Mouse (Mus musculus) liver, embryonic 16.5 days (tissue): ENCODE data around the gene Gse1. TPM values are rescaled to one million over a fixed set of nuclear protein-coding genes. Genes with fewer than 3 reads are reported as not detected.

Experiments
- ATAC-seq: fragments of 200-750 bp; cut with Nextera tagmentation; 2 replicates; pipeline ENCODE4 v1.8.0; 2017; ENCODE audit warnings: low read depth, mild to moderate bottlenecking, moderate number of reproducible peaks, moderate library complexity
- H3K27ac ChIP-seq: fragments of 300-500 bp; sonication (generic); 2 replicates; pipeline ENCODE4 v1.5.1; 2014; ENCODE audit warnings: mild to moderate bottlenecking, low read length
- H3K27me3 ChIP-seq: fragments of 300-500 bp; sonication (generic); 2 replicates; pipeline ENCODE4 v1.6.1; 2014; ENCODE audit warnings: low read depth, low read length, mixed read lengths; ENCODE audit not compliant: control insufficient read depth, insufficient read depth
- H3K36me3 ChIP-seq: fragments of 300-500 bp; sonication (generic); 2 replicates; pipeline ENCODE4 v1.6.1; 2014; ENCODE audit warnings: mild to moderate bottlenecking; ENCODE audit not compliant: control insufficient read depth, insufficient read depth
- H3K4me1 ChIP-seq: fragments of 300-500 bp; sonication (generic); 2 replicates; pipeline ENCODE4 v1.6.1; 2014; ENCODE audit warnings: low read depth, low read length, mixed read lengths; ENCODE audit not compliant: control insufficient read depth
- H3K4me2 ChIP-seq: fragments of 300-500 bp; sonication (generic); 2 replicates; pipeline ENCODE4 v1.6.1; 2014; ENCODE audit warnings: low read depth, low read length, mixed read lengths
- H3K4me3 ChIP-seq: fragments of 300-500 bp; sonication (generic); 2 replicates; pipeline ENCODE4 v1.5.1; 2014; ENCODE audit warnings: low read depth, mild to moderate bottlenecking, low read length
- H3K9ac ChIP-seq: fragments of 300-500 bp; sonication (generic); 2 replicates; pipeline ENCODE4 v1.6.1; 2014; ENCODE audit warnings: low read depth, low read length
- H3K9me3 ChIP-seq: fragments of 300-500 bp; sonication (generic); replicated peaks from 2 replicates; pipeline ENCODE4 v1.6.1; 2016; ENCODE audit warnings: low read length; ENCODE audit not compliant: control insufficient read depth
- WGBS: fragments of 180-500 bp; shearing (Covaris S2); extraction: QIAGEN DNeasy Blood & Tissue Kit; methylation state at CpG from one replicate; pipeline ENCODE4 v1.1.7; 2014; ENCODE audit not compliant: insufficient replicate concordance; 5-methylcytosine and 5-hydroxymethylcytosine counted together
- polyA plus RNA-seq: library from polyadenylated mRNA; unstranded; fragments of >200 nt; fragmentation: Nextera tagmentation; extraction: Ambion mirVana; gene quantifications from 2 replicates; pipeline ENCODE4 v1.2.1, GENCODE M21; 2015

The Gse1 gene
- polyA plus RNA-seq, 1 experiment from 2014 or later: 9.5 TPM

- H3K27ac ChIP-seq: no peak overlapping the region
- no peak overlapping the region for H3K9ac ChIP-seq
- ATAC-seq: no peak
- peaks cover 6% of the 10 kb centered on the region for H3K4me1 ChIP-seq
- no peak overlapping the region for H3K4me2 ChIP-seq
- no peaks in the 10 kb centered on the region for H3K36me3 ChIP-seq
- H3K4me3 ChIP-seq: no peak overlapping the region
- WGBS: 67% methylated on average over 5 of the region's 5 CpGs
- H3K27me3 ChIP-seq: no peaks in the 10 kb centered on the region
- no peaks in the 10 kb centered on the region for H3K9me3 ChIP-seq
These were observed 86.7 kb downstream of the Gse1 start for GRCm38 (mm10) chr8:120314932-120315331.

- no peak for ATAC-seq
- no peaks in the 10 kb centered on the region for H3K36me3 ChIP-seq
- H3K9me3 ChIP-seq: no peaks in the 10 kb centered on the region
- H3K4me1 ChIP-seq: peaks cover 6% of the 10 kb centered on the region
- H3K4me2 ChIP-seq: no peak overlapping the region
- H3K9ac ChIP-seq: no peak overlapping the region
- WGBS: 67% methylated on average over 4 of the region's 4 CpGs
- no peak overlapping the region for H3K27ac ChIP-seq
- H3K27me3 ChIP-seq: no peaks in the 10 kb centered on the region
- no peak overlapping the region for H3K4me3 ChIP-seq
These were observed 87.4 kb downstream of the Gse1 start for GRCm38 (mm10) chr8:120315644-120316043.

- Histone ChIP-seq H3K4me1 (peaks cover 6% of the 10 kb centered on the region), H3K27ac (no peak overlapping the region), H3K4me2 (no peak overlapping the region), H3K4me3 (no peak overlapping the region), H3K27me3 (no peaks in the 10 kb centered on the region), H3K36me3 (no peaks in the 10 kb centered on the region), H3K9me3 (no peaks in the 10 kb centered on the region), H3K9ac (no peak overlapping the region)
- WGBS: 70% methylated on average over 7 of the region's 7 CpGs
- no peak for ATAC-seq
These were observed 88.5 kb downstream of the Gse1 start for GRCm38 (mm10) chr8:120316707-120317106.

DNA sequence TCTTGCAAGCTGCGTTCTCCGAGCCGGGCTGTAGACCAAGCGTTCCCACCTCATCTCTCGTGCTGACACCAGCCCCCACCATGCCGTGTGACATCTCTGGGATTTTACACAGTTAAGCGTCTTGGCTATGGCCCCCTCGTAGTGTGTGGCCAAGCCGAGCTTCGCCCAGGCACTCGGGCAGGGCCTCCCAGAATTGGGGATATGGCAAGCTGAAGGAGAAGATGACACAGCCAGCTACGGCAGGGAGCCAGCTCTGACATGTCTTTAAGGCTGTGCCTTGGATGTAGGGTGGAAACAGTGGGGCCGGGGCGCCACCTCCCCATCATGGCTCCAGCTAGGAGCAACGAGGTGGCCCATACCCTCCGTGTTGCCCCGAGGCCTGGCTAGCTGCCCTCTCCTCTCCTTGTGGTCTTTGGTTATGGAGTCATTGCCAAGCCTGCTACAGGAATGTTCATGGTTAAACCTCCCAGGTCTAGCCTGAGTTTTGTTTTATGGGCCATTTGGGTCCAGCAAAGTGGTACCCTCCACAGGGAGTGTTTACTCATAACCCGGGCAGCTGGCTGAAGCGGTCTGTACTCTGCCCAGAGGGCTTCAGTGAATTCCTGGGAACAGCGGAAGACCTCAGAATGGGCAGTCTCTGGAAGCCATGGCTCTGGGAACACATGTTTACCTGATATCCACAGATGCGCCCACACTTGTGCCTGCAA is 89.0 kb downstream of the Gse1 start:
- Histone ChIP-seq H3K27ac (no peak overlapping the region), H3K9ac (no peak overlapping the region), H3K4me3 (no peak overlapping the region), H3K27me3 (no peaks in the 10 kb centered on the region), H3K4me1 (peaks cover 6% of the 10 kb centered on the region), H3K9me3 (no peaks in the 10 kb centered on the region), H3K36me3 (no peaks in the 10 kb centered on the region), H3K4me2 (no peak overlapping the region)
- 78% methylated on average over 21 of the region's 21 CpGs for WGBS
- ATAC-seq: no peak

GRCm38 (mm10) chr8:120318476-120318991 is 90.3 kb downstream of the Gse1 start:
- H3K9me3 ChIP-seq: no peaks in the 10 kb centered on the region
- no peaks in the 10 kb centered on the region for H3K36me3 ChIP-seq
- H3K4me1 ChIP-seq: peaks cover 17% of the 10 kb centered on the region
- no peak overlapping the region for H3K4me3 ChIP-seq
- 78% methylated on average over 12 of the region's 12 CpGs for WGBS
- no peak overlapping the region for H3K4me2 ChIP-seq
- H3K27ac ChIP-seq: no peak overlapping the region
- no peaks in the 10 kb centered on the region for H3K27me3 ChIP-seq
- no peak overlapping the region for H3K9ac ChIP-seq
- ATAC-seq: no peak

- H3K4me2 ChIP-seq: no peak overlapping the region
- H3K4me3 ChIP-seq: no peak overlapping the region
- H3K27ac ChIP-seq: no peak overlapping the region
- no peaks in the 10 kb centered on the region for H3K27me3 ChIP-seq
- 14% methylated on average over 7 of the region's 7 CpGs for WGBS
- ATAC-seq: peak; percentile 72
- H3K4me1 ChIP-seq: peaks cover 21% of the 10 kb centered on the region
- H3K9me3 ChIP-seq: no peaks in the 10 kb centered on the region
- no peak overlapping the region for H3K9ac ChIP-seq
- H3K36me3 ChIP-seq: no peaks in the 10 kb centered on the region
These were observed 91.2 kb downstream of the Gse1 start for GRCm38 (mm10) chr8:120319449-120319848.

DNA sequence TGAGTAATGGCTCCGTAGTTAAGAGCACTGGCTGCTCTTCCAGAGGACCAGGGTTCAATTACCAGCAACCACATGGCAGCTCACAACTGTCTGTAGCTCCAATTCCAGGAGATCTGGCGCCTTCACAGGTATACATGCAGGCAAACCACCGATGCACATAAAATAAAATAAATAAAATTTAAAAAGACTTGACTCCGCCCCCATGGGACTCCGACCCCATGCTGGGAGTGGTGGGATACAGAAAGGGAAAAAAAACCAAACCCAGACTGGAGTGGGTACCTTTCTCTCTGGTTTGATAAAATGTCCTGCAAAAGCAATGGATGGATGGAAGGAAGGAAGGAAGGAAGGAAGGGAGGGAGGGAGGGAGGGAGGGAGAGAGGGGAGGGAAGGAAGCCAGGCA is 91.9 kb downstream of the Gse1 start:
- Histone ChIP-seq H3K9ac (no peak overlapping the region), H3K9me3 (no peaks in the 10 kb centered on the region), H3K4me2 (no peak overlapping the region), H3K4me1 (peaks cover 28% of the 10 kb centered on the region), H3K36me3 (no peaks in the 10 kb centered on the region), H3K27ac (no peak overlapping the region), H3K27me3 (no peaks in the 10 kb centered on the region), H3K4me3 (no peak overlapping the region)
- 79% methylated on average over 5 of the region's 5 CpGs for WGBS
- ATAC-seq: no peak

- H3K27ac ChIP-seq: no peak overlapping the region
- H3K36me3 ChIP-seq: no peaks in the 10 kb centered on the region
- 33% methylated on average over 6 of the region's 6 CpGs for WGBS
- H3K4me1 ChIP-seq: peaks cover 36% of the 10 kb centered on the region
- H3K9me3 ChIP-seq: no peaks in the 10 kb centered on the region
- H3K9ac ChIP-seq: no peak overlapping the region
- no peaks in the 10 kb centered on the region for H3K27me3 ChIP-seq
- no peak for ATAC-seq
- H3K4me3 ChIP-seq: no peak overlapping the region
- no peak overlapping the region for H3K4me2 ChIP-seq
These were observed 93.5 kb downstream of the Gse1 start for GRCm38 (mm10) chr8:120321724-120322123.

- H3K4me2 ChIP-seq: 0 out of 2 replicates have a peak overlapping the region, but pooled peaks have one; percentile 26
These were observed 94.7 kb downstream of the Gse1 start for GRCm38 (mm10) chr8:120322956-120323448.

More at GRCm38 (mm10) chr8:120322956-120323448, 94.7 kb downstream of the Gse1 start:
- H3K9ac ChIP-seq: no peak overlapping the region
- ATAC-seq: no peak
- H3K27me3 ChIP-seq: no peaks in the 10 kb centered on the region
- H3K4me1 ChIP-seq: peaks cover 36% of the 10 kb centered on the region
- no peak overlapping the region for H3K4me3 ChIP-seq
- H3K9me3 ChIP-seq: no peaks in the 10 kb centered on the region
- no peaks in the 10 kb centered on the region for H3K36me3 ChIP-seq
- 14% methylated on average over 20 of the region's 20 CpGs for WGBS
- 0 out of 2 replicates have a peak overlapping the region, but pooled peaks have one; percentile 11 for H3K27ac ChIP-seq
